Mouse (Mus musculus) hindbrain, embryonic 16.5 days (tissue): ENCODE data around the gene Lhx1. TPM values are rescaled to one million over a fixed set of nuclear protein-coding genes. Genes with fewer than 3 reads are reported as not detected.

Experiments used
- ATAC-seq: fragments of 200-750 bp; cut with Nextera tagmentation; 2 replicates; pipeline ENCODE4 v1.8.0; 2017; ENCODE audit warnings: moderate TSS enrichment, moderate library complexity
- H3K27ac ChIP-seq: fragments of 300-500 bp; sonication (generic); 2 replicates; pipeline ENCODE4 v1.5.1; 2014; ENCODE audit warnings: low read depth, mild to moderate bottlenecking, control low read depth, low read length, moderate library complexity
- H3K27me3 ChIP-seq: fragments of 300-500 bp; sonication (generic); replicated peaks from 2 replicates; pipeline ENCODE4 v1.6.1; 2014; ENCODE audit warnings: low read length; ENCODE audit not compliant: control insufficient read depth, insufficient read depth
- H3K36me3 ChIP-seq: fragments of 300-500 bp; sonication (generic); 2 replicates; pipeline ENCODE4 v1.6.1; 2014; ENCODE audit warnings: mild to moderate bottlenecking, low read length, moderate library complexity, mixed read lengths; ENCODE audit not compliant: control insufficient read depth, insufficient read depth
- H3K4me1 ChIP-seq: fragments of 300-500 bp; sonication (generic); 2 replicates; pipeline ENCODE4 v1.6.1; 2014; ENCODE audit warnings: low read depth, low read length; ENCODE audit not compliant: control insufficient read depth, insufficient read depth
- H3K4me2 ChIP-seq: fragments of 300-500 bp; sonication (generic); 2 replicates; pipeline ENCODE4 v1.6.1; 2014; ENCODE audit warnings: mild to moderate bottlenecking, low read length, control low read depth, moderate library complexity
- H3K4me3 ChIP-seq: fragments of 300-500 bp; sonication (generic); 2 replicates; pipeline ENCODE4 v1.5.1; 2014; ENCODE audit warnings: mild to moderate bottlenecking, low read length, control low read depth, moderate library complexity
- H3K9ac ChIP-seq: fragments of 300-500 bp; sonication (generic); 2 replicates; pipeline ENCODE4 v1.6.1; 2014; ENCODE audit warnings: low read depth, mild to moderate bottlenecking, control low read depth, low read length, moderate library complexity
- H3K9me3 ChIP-seq: fragments of 300-500 bp; sonication (generic); 2 replicates; pipeline ENCODE4 v1.6.1; 2014; ENCODE audit warnings: mild to moderate bottlenecking, low read length, moderate library complexity; ENCODE audit not compliant: control insufficient read depth
- WGBS: fragments of 180-500 bp; shearing (Covaris S2); extraction: QIAGEN DNeasy Blood & Tissue Kit; methylation state at CpG from one replicate; pipeline ENCODE4 v1.1.7; 2014; 5-methylcytosine and 5-hydroxymethylcytosine counted together
- polyA plus RNA-seq: library from polyadenylated mRNA; unstranded; fragments of >200 nt; fragmentation: Nextera tagmentation; extraction: Ambion mirVana; gene quantifications from 2 replicates; pipeline ENCODE4 v1.2.1, GENCODE M21; 2015

The Lhx1 gene
- polyA plus RNA-seq, 1 experiment from 2014 or later, result 35.9 TPM

DNA sequence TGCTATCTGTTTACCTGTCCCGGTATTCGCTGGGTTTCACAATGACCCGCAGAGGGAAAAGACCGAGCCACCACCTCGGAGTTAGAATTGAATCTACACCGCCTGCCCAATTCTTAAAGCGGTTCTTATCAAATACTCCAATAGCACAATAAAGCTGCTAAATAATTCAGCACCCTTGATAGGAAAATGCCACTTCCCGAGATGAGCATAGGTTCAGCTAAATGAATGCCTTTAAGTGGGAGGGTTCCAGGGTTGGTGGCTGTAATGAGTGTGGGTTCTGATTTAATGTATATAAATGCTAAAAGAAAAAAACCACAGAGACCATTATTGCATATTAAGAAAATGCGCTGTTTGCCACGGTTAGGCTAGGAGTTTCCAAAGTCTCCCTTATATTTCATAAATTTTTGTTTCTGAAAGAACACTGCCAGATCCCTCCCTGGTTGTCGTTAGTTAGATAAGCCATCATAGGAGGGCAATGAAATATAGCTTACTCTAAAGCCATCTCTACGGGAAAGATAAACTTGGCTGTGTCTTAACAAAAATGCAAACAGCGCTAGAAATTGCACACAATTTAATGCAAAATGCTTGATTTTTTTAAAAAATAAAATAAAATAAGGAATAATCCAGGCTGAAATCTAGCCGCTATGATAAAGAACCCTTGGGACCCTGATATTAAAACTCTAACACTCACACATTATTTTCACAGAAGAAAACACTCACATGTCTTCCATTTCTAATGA, 8.7 kb downstream of the Lhx1 start:
- 7% methylated on average over 14 of the region's 14 CpGs for WGBS

DNA sequence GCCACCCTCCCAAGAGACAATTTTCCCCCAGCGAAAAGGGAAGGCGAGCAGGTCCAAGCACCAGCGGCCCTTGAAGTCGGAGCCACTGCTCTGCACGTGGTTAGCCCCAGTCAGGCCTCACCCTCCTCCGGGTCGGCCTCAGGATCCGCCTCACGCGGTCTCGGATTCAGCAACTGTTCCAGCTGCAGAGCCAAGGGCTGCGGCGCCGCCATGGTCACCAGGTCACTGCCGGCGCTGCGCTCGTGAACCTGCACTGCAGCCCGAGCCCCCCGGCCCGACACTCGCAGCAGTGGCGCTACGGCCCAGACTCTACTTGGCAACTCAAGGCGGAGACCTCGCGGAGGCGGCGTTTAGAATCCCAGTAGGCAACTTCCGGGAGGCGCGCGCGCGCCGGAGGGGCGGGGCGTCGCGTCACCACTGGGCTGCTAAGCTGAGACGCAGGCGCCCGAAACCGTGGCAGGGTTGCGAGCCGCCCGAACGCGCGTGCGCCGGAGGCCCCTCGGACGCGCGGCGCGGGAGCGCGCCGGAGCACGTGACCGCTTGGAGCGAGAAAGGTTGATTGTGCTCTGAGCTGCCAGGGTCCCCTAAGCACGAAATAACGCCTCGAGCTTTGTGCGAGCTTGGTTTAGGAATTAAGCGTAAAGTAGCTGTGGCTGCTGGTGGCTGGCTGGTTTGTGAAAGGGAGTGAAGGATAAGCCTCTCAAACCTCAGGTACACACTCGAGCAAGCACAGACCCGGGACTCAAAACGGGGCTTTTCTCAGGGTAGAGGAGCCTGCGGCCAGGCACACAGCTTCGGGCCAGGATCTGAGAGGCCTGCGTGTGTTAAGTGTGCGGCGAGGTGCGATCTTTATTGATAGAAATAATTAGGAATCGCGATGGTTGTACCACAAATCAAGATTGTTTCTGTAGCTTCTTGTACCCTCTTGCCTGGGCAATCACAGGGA, 11.9 kb downstream of the Lhx1 start, which contains the start of gene Aatf:
Gene Aatf (minus strand): TSS at position 352 of the 946 bp plus-strand sequence.
- Histone ChIP-seq H3K4me1 (peaks cover 12% of the 10 kb centered on the region), H3K4me2 (peak within 1 kb of the TSS; percentile 95), H3K27me3 (peaks cover 12% of the 10 kb centered on the region), H3K27ac (peak within 1 kb of the TSS; percentile 87), H3K36me3 (no peaks in the 10 kb centered on the region), H3K9ac (peak within 1 kb of the TSS; percentile 85), H3K4me3 (peak within 1 kb of the TSS; percentile 86), H3K9me3 (no peaks in the 10 kb centered on the region)
- ATAC-seq, result peak; percentile 99
- under 1% methylated on average over 79 of the region's 80 CpGs for WGBS

More for the DNA sequence above, 8.7 kb downstream of the Lhx1 start:
- Histone ChIP-seq H3K9me3 (no peaks in the 10 kb centered on the region), H3K4me2 (peak overlapping the region; percentile 95), H3K4me3 (peak overlapping the region; percentile 13), H3K9ac (no peak overlapping the region; the same call in 1 of the 2 replicates), H3K4me1 (peaks cover 12% of the 10 kb centered on the region), H3K27me3 (peaks cover 29% of the 10 kb centered on the region), H3K27ac (no peak overlapping the region; the same call in 1 of the 2 replicates), H3K36me3 (no peaks in the 10 kb centered on the region)
- no peak for ATAC-seq

DNA sequence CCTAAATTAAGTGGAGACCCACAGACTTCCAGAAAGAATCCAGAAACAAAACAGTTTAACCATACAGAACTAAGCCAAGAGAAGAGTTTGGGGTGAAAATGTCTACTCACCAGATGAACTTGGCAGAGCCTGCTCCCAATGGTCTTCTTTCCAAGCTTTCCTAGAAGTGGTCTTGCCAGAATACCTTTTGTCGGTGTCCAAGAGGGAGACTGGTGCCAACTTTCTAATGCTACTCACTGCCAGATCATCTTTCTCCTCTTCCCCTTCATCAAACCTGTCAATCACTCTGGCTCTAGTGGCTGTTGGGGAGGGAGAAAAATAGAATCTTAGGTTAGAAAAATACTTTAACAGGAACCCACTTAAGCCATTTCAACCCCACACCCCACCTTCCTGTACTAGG, 13.3 kb downstream of the Lhx1 start:
- Histone ChIP-seq H3K4me3 (no peak overlapping the region), H3K27ac (no peak overlapping the region), H3K36me3 (no peaks in the 10 kb centered on the region), H3K27me3 (peaks cover 9% of the 10 kb centered on the region), H3K9ac (no peak overlapping the region; the same call in 1 of the 2 replicates), H3K4me1 (peaks cover 12% of the 10 kb centered on the region), H3K9me3 (no peaks in the 10 kb centered on the region), H3K4me2 (peak overlapping the region; percentile 95)
- WGBS, result 73% methylated on average over 1 of the region's 1 CpGs
- ATAC-seq, result no peak

DNA sequence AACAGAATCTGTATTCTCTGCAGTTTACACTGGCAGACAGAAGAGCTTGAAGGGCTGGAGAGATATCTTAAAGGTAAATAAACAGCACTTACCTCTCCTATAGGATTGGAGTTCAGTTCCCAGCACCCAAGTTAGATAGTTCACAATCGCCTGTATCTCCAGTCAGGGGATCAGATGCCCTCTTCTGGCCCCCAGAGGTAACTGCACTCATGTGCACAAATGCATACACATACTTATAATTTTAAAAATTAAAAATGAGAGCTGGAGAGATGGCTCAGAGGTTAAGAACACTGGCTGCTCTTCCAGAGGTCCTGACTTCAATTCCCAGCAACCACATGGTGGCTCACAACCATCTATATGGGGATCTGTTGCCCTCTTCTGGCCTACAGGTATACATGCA, 21.0 kb downstream of the Lhx1 start:
- Histone ChIP-seq H3K9me3 (no peaks in the 10 kb centered on the region), H3K27me3 (no peaks in the 10 kb centered on the region), H3K4me1 (no peaks in the 10 kb centered on the region), H3K36me3 (peaks cover 9% of the 10 kb centered on the region), H3K27ac (no peak overlapping the region), H3K4me3 (no peak overlapping the region), H3K4me2 (no peak overlapping the region), H3K9ac (no peak overlapping the region)
- WGBS, result 91% methylated on average over 1 of the region's 1 CpGs
- ATAC-seq, result no peak

DNA sequence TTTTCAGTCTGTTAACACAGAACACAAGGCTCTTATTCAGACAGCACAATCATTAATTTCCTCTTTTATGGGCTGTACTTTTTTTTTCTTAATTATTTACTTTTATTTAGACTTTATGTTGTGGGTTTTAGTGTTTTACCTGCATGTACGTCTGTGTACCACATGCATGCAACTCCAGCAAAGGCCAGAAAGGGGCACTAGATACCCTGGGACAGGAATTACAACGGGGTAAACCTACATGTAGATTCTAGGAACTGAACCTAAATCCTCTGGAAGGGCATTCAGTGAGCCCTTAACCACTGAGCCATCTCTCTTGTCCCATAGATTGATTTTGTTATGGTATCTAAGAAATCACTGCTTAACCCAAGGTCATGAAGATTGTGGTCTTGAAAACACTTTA, 27.4 kb downstream of the Lhx1 start:
- no peak overlapping the region for H3K4me3 ChIP-seq
- H3K9ac ChIP-seq, result no peak overlapping the region
- no peak for ATAC-seq
- no peak overlapping the region for H3K27ac ChIP-seq
- peaks cover 2% of the 10 kb centered on the region; the same call in 1 of the 2 replicates for H3K4me1 ChIP-seq
- H3K36me3 ChIP-seq, result peaks cover 5% of the 10 kb centered on the region
- H3K27me3 ChIP-seq, result no peaks in the 10 kb centered on the region
- no peaks in the 10 kb centered on the region for H3K9me3 ChIP-seq
- 72% methylated on average over 2 of the region's 2 CpGs for WGBS
- H3K4me2 ChIP-seq, result no peak overlapping the region

DNA sequence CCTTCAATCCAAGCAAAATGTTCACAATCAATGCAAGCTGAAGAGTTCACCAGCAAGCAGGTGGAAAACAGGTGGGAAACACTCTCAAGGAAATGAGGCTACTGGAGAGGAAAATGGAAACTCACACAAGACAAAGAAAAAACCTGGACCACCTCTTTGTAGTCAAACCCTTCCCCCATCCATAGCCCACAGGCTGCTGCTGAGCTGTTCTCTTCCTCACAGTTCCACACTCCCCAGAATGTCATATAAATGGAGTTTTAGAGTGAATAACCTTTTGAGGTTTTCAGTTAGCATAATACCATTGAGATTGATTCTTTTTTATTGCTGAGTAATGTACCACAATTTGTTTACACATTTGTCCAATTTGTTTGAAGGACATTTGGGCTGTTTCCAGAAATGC, 28.4 kb downstream of the Lhx1 start:
- no peak for ATAC-seq
- no peak overlapping the region for H3K9ac ChIP-seq
- no peaks in the 10 kb centered on the region for H3K27me3 ChIP-seq
- H3K27ac ChIP-seq, result no peak overlapping the region
- H3K9me3 ChIP-seq, result no peaks in the 10 kb centered on the region
- H3K36me3 ChIP-seq, result peaks cover 5% of the 10 kb centered on the region
- no peak overlapping the region for H3K4me3 ChIP-seq
- peaks cover 2% of the 10 kb centered on the region; the same call in 1 of the 2 replicates for H3K4me1 ChIP-seq
- no peak overlapping the region for H3K4me2 ChIP-seq

DNA sequence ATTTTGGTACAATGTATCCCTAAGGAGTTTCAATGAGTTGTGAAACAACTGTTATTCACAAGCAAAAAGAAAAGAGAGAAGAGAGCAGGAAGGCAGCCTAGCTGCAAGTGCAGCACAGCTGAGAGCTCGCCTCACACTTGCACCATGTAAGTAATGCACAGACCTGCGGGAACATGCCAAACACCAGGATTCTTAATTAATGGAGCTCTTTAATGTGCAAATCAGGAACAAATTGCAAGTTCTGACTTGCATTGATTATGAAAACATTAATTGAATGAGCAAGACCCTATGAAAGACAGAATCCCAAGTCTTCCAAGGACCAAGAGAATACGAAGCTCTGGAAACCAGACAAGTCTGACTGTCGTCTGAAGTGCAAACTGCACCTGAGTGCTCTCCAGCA, 29.6 kb downstream of the Lhx1 start:
- WGBS, result 40% methylated on average over 4 of the region's 4 CpGs
- ATAC-seq, result no peak
- Histone ChIP-seq H3K9ac (no peak overlapping the region), H3K4me1 (peaks cover 2% of the 10 kb centered on the region; the same call in 1 of the 2 replicates), H3K4me3 (no peak overlapping the region), H3K27me3 (no peaks in the 10 kb centered on the region), H3K27ac (no peak overlapping the region), H3K4me2 (no peak overlapping the region), H3K9me3 (no peaks in the 10 kb centered on the region), H3K36me3 (peaks cover 9% of the 10 kb centered on the region)

DNA sequence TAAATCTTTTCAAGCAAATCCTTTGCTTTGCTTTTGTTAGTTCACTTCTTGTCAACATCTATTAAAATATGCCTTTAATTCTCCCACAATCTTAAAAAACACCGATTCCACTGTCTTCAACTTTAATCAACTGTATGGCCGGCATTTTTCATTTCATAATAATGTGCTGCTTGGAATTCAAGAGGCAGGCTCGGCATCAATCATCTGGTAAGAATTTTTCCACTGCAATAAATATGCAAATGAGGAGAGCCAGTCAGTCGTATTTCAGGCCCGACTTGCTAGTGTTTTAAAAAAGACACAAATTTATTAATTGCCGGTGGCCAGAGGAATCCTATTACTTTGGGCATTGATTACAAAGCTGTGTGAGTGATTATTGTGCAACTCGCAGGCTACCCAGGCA, 43.7 kb downstream of the Lhx1 start:
- H3K27ac ChIP-seq, result no peak overlapping the region
- H3K27me3 ChIP-seq, result no peaks in the 10 kb centered on the region
- no peak overlapping the region for H3K4me2 ChIP-seq
- H3K36me3 ChIP-seq, result no peaks in the 10 kb centered on the region
- no peaks in the 10 kb centered on the region for H3K9me3 ChIP-seq
- H3K9ac ChIP-seq, result no peak overlapping the region
- H3K4me3 ChIP-seq, result no peak overlapping the region
- H3K4me1 ChIP-seq, result peaks cover 5% of the 10 kb centered on the region
- 22% methylated on average over 7 of the region's 7 CpGs for WGBS
- ATAC-seq, result no peak

DNA sequence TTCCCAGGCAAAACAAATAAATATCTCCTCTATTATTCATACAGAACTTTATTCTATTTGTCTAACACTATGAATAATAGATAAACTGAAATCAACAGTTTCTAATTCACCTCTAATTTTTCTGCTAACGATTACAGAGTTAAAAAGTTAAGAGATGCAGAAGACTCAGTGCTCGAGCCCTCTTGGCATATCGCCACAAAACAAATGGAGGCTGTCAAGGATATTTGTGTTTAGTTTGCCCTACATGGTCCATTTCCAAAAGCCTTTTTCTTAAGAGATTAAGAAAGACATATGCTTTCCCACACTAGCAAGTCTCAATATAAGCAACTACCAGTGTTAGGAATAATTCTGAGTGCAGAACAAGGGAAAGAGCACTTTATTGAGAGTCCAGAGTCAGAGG, 44.9 kb downstream of the Lhx1 start:
- H3K4me2 ChIP-seq, result no peak overlapping the region
- WGBS, result 42% methylated on average over 3 of the region's 3 CpGs
- no peaks in the 10 kb centered on the region for H3K9me3 ChIP-seq
- H3K36me3 ChIP-seq, result no peaks in the 10 kb centered on the region
- ATAC-seq, result no peak
- peaks cover 5% of the 10 kb centered on the region for H3K4me1 ChIP-seq
- no peak overlapping the region for H3K27ac ChIP-seq
- H3K27me3 ChIP-seq, result no peaks in the 10 kb centered on the region
- no peak overlapping the region for H3K4me3 ChIP-seq
- no peak overlapping the region for H3K9ac ChIP-seq
